Mouse (Mus musculus) kidney, embryonic 15.5 days (tissue): Measurements from ENCODE around the gene Tmem125. TPM values are rescaled to one million over a fixed set of nuclear protein-coding genes. Genes with fewer than 3 reads are reported as not detected.

ENCODE experiments used
- ATAC-seq: fragments of 200-750 bp; cut with Nextera tagmentation; replicated peaks from 2 replicates; pipeline ENCODE4 v1.8.0; 2017; ENCODE audit warnings: moderate TSS enrichment; ENCODE audit not compliant: low FRiP score
- H3K27ac ChIP-seq: fragments of 300-500 bp; sonication (generic); 2 replicates; pipeline ENCODE4 v1.5.1; 2015; ENCODE audit warnings: mild to moderate bottlenecking, inconsistent platforms
- H3K27me3 ChIP-seq: fragments of 300-500 bp; sonication (generic); 2 replicates; pipeline ENCODE4 v1.6.1; 2015; ENCODE audit warnings: inconsistent platforms
- H3K36me3 ChIP-seq: fragments of 300-500 bp; sonication (generic); 2 replicates; pipeline ENCODE4 v1.6.1; 2015; ENCODE audit warnings: inconsistent platforms
- H3K4me1 ChIP-seq: fragments of 300-500 bp; sonication (generic); 2 replicates; pipeline ENCODE4 v1.6.1; 2015; ENCODE audit warnings: inconsistent platforms
- H3K4me2 ChIP-seq: fragments of 300-500 bp; sonication (generic); 2 replicates; pipeline ENCODE4 v1.6.1; 2015; ENCODE audit warnings: moderate library complexity, mild to moderate bottlenecking, inconsistent platforms
- H3K4me3 ChIP-seq: fragments of 300-500 bp; sonication (generic); replicated peaks from 2 replicates; pipeline ENCODE4 v1.5.1; 2015; ENCODE audit warnings: mild to moderate bottlenecking, inconsistent platforms
- H3K9ac ChIP-seq: fragments of 300-500 bp; sonication (generic); 2 replicates; pipeline ENCODE4 v1.6.1; 2015; ENCODE audit warnings: mild to moderate bottlenecking, inconsistent platforms
- H3K9me3 ChIP-seq: fragments of 300-500 bp; sonication (generic); replicated peaks from 2 replicates; pipeline ENCODE4 v1.6.1; 2016; ENCODE audit warnings: inconsistent platforms
- WGBS: fragments of 180-500 bp; shearing (Covaris S2); methylation state at CpG from one replicate; pipeline ENCODE4 v1.1.7; 2015; ENCODE audit warnings: mixed read lengths; 5-methylcytosine and 5-hydroxymethylcytosine counted together
- polyA plus RNA-seq: library from polyadenylated mRNA; unstranded; fragments of >200 nt; fragmentation: Nextera tagmentation; extraction: Ambion mirVana; gene quantifications from 2 replicates; pipeline ENCODE4 v1.2.1, GENCODE M21; 2015

The Tmem125 gene
- polyA plus RNA-seq, 1 experiment from 2014 or later, result 6.7 TPM

DNA sequence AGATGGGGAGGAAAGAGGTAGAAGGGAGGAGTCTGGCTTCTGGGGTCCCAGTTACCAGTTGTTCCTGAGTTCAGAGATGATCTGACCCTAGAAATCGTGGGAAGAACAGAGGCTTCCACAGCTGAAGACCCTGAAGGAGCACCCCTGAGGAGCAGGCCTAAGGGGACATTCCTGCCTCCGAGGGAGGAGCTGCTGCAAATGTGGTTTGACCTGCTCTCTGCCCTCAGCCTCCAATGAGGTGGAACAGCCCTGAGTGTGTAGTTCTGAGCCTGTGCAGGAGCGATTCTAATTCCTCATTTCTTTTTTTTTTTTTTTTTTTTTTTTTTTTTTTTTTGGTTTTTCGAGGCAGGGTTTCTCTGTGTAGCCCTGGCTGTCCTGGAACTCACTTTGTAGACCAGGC, 10.7 kb downstream of the Tmem125 start:
- no peak overlapping the region for H3K4me2 ChIP-seq
- ATAC-seq, result peak; percentile 88
- 20% methylated on average over 3 of the region's 4 CpGs for WGBS
- H3K36me3 ChIP-seq, result no peaks in the 10 kb centered on the region
- no peaks in the 10 kb centered on the region for H3K9me3 ChIP-seq
- H3K9ac ChIP-seq, result no peak overlapping the region
- no peaks in the 10 kb centered on the region for H3K27me3 ChIP-seq
- H3K4me1 ChIP-seq, result peaks cover 39% of the 10 kb centered on the region
- peak overlapping the region; percentile 70 for H3K27ac ChIP-seq
- H3K4me3 ChIP-seq, result no peak overlapping the region

GRCm38 (mm10) chr4:118532663-118533062, 11.2 kb downstream of the Tmem125 start:
- peak overlapping the region; percentile 64 for H3K27ac ChIP-seq
- ATAC-seq, result no peak; the same call in 1 of the 2 replicates
- H3K9ac ChIP-seq, result no peak overlapping the region
- WGBS, result 60% methylated on average over 5 of the region's 5 CpGs
- H3K4me3 ChIP-seq, result no peak overlapping the region
- peaks cover 39% of the 10 kb centered on the region for H3K4me1 ChIP-seq
- H3K4me2 ChIP-seq, result no peak overlapping the region
- no peaks in the 10 kb centered on the region for H3K36me3 ChIP-seq
- no peaks in the 10 kb centered on the region for H3K9me3 ChIP-seq
- no peaks in the 10 kb centered on the region for H3K27me3 ChIP-seq

DNA sequence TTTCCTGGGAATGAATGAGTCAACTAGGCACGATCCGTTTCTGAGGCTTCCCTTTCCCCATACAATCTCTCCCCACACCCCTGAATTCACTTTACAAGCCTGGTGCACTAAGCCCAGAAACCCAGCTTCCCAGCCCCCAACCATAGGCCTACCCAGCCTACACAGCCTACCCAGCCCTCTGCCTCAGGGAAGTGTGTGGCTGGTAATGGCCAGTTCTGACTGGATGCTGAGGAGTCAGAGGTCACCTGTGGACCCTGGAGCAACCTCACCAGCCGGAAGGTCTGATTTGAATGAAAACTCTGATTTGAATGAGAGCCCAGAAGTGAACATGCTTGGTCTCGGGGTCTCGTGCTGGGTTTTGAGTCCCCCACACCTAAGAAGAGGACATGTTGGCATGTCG, 16.1 kb downstream of the Tmem125 start:
- Histone ChIP-seq H3K27ac (peak overlapping the region; percentile 74), H3K9ac (no peak overlapping the region), H3K4me2 (peak overlapping the region; percentile 46), H3K27me3 (no peaks in the 10 kb centered on the region), H3K36me3 (no peaks in the 10 kb centered on the region), H3K4me1 (peaks cover 23% of the 10 kb centered on the region), H3K9me3 (no peaks in the 10 kb centered on the region), H3K4me3 (peak overlapping the region; percentile 36)
- ATAC-seq, result 0 out of 2 replicates have a peak, but pooled peaks have one; percentile 44
- 77% methylated on average over 6 of the region's 6 CpGs for WGBS

GRCm38 (mm10) chr4:118527335-118527681, 16.5 kb downstream of the Tmem125 start:
- ATAC-seq, result no peak; the same call in 1 of the 2 replicates
- peak overlapping the region; percentile 74 for H3K27ac ChIP-seq

GRCm38 (mm10) chr4:118526408-118527334, 17.2 kb downstream of the Tmem125 start, which contains the start of gene 2610528J11Rik:
TSS of gene 2610528J11Rik (plus strand) at chr4:118526999.
- peak; percentile 69 for ATAC-seq
- Histone ChIP-seq H3K9ac (no peak within 1 kb of the TSS), H3K27ac (peak within 1 kb of the TSS; percentile 74), H3K27me3 (no peaks in the 10 kb centered on the region), H3K4me3 (peak within 1 kb of the TSS; percentile 36), H3K36me3 (no peaks in the 10 kb centered on the region), H3K9me3 (no peaks in the 10 kb centered on the region), H3K4me2 (peak within 1 kb of the TSS; percentile 46), H3K4me1 (peaks cover 15% of the 10 kb centered on the region)
- WGBS, result 46% methylated on average over 17 of the region's 17 CpGs

More at GRCm38 (mm10) chr4:118527335-118527681, 16.5 kb downstream of the Tmem125 start:
- Histone ChIP-seq H3K36me3 (no peaks in the 10 kb centered on the region), H3K9ac (no peak overlapping the region), H3K27me3 (no peaks in the 10 kb centered on the region), H3K4me2 (peak overlapping the region; percentile 46), H3K9me3 (no peaks in the 10 kb centered on the region), H3K4me3 (peak overlapping the region; percentile 36), H3K4me1 (peaks cover 19% of the 10 kb centered on the region)
- 39% methylated on average over 5 of the region's 5 CpGs for WGBS

DNA sequence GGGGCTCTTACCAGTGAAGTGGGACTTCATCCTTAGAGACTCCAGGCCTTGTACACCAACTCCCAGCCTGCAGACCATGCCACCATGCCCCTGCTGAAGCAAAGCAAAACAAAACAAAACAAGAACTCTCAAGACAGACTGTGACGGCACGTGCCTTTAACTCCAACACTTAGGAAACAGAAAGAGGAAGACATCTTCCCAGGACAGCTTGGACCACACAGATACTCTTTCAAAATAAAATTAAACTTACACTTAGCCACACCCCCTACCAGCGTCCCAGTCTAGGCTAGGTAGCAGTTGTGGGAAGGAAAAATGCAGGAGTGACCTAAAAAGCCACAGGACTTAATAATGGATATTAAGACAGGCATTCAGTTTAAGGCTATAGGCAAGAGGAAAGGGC, 18.1 kb downstream of the Tmem125 start:
- no peaks in the 10 kb centered on the region for H3K9me3 ChIP-seq
- no peaks in the 10 kb centered on the region for H3K36me3 ChIP-seq
- peaks cover 15% of the 10 kb centered on the region for H3K4me1 ChIP-seq
- no peak overlapping the region for H3K4me3 ChIP-seq
- no peaks in the 10 kb centered on the region for H3K27me3 ChIP-seq
- no peak overlapping the region for H3K9ac ChIP-seq
- no peak for ATAC-seq
- H3K4me2 ChIP-seq, result no peak overlapping the region
- 76% methylated on average over 3 of the region's 3 CpGs for WGBS
- no peak overlapping the region for H3K27ac ChIP-seq

DNA sequence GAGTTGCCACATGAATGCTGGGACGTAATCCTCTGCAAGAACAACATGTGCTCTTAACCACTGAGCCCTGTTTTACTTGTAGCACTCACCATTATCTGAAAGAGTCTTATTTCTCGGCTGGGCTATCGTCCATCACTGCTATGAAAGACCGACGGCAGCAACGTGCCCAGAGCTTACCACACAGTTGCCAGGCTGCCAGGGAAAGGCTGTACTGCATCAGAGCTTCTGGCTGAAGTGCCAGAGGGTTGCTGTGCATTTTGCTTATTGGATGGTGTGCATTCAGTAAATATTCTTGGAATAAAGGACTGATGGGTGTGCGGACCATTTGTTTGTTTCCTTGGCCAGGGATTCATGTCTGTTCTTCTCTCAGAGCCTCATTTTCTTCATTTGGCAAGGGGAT, 19.9 kb downstream of the Tmem125 start:
- Histone ChIP-seq H3K4me3 (no peak overlapping the region), H3K4me1 (peaks cover 15% of the 10 kb centered on the region), H3K27ac (no peak overlapping the region), H3K36me3 (no peaks in the 10 kb centered on the region), H3K4me2 (no peak overlapping the region), H3K9ac (0 out of 2 replicates have a peak overlapping the region, but pooled peaks have one; percentile 22), H3K9me3 (no peaks in the 10 kb centered on the region), H3K27me3 (no peaks in the 10 kb centered on the region)
- WGBS, result 75% methylated on average over 7 of the region's 7 CpGs
- ATAC-seq, result no peak

GRCm38 (mm10) chr4:118522248-118522647, 21.6 kb downstream of the Tmem125 start:
- no peak for ATAC-seq
- no peaks in the 10 kb centered on the region for H3K36me3 ChIP-seq
- peaks cover 5% of the 10 kb centered on the region; the same call in 1 of the 2 replicates for H3K27me3 ChIP-seq
- H3K9ac ChIP-seq, result no peak overlapping the region
- no peak overlapping the region for H3K4me2 ChIP-seq
- no peak overlapping the region for H3K4me3 ChIP-seq
- no peak overlapping the region for H3K27ac ChIP-seq
- H3K4me1 ChIP-seq, result peaks cover 15% of the 10 kb centered on the region
- no peaks in the 10 kb centered on the region for H3K9me3 ChIP-seq
- 84% methylated on average over 7 of the region's 7 CpGs for WGBS

DNA sequence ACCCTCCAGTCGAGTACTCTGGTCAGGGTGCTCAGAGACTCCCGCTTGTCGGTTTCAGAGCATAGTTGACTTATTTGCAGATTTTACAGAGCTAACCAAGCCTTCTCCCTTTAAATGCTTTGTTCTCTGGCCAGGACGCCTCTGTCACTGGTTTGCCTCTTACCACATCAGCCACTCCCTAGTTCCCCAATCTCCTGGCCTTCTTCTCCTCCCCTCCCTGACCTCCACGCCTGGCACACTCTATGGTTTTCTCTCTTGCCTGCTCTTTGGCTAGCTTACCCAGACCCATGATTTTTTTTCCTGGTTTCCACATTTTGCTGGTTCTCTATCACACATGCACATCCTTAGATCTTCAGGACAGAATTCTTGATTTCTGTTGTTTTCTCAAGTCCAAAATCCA, 25.6 kb downstream of the Tmem125 start:
- ATAC-seq, result no peak
- WGBS, result 73% methylated on average over 5 of the region's 5 CpGs
- Histone ChIP-seq H3K9ac (no peak overlapping the region), H3K9me3 (no peaks in the 10 kb centered on the region), H3K4me3 (no peak overlapping the region), H3K27me3 (peaks cover 5% of the 10 kb centered on the region; the same call in 1 of the 2 replicates), H3K27ac (no peak overlapping the region), H3K36me3 (no peaks in the 10 kb centered on the region), H3K4me1 (peaks cover 12% of the 10 kb centered on the region), H3K4me2 (no peak overlapping the region)

DNA sequence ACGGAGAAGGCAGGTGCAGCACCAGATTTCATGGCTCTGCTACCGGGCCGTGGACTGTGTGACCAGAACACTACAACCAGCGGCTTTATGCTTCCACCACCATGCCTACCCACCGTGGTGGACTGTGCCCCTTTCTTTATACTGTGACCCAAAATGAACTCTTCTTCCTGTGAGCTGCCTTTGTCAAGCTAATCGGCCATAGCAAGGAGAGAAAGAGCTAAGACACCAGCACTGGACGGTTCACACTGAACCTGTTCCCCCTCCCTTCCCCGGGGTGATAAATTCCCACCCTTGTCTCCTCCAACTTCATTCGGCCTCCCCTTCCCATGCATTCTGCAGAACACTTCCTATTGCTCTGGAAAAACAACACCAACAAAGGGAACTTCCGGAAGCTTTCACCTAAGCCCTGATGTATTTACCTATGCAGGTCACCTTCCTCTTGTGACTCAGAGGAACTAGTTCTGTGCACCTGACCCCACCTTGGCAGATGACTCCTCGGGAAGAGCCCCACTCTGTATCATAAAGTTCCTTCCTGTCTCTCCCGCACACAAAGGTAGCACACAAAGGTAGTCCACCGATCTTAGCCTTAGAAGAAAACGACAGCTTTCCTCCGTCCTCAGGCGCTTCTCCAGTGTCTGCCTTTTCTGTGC, 26.2 kb downstream of the Tmem125 start:
- Histone ChIP-seq H3K9me3 (no peaks in the 10 kb centered on the region), H3K4me2 (0 out of 2 replicates have a peak overlapping the region, but pooled peaks have one; percentile 5), H3K36me3 (no peaks in the 10 kb centered on the region), H3K9ac (no peak overlapping the region), H3K4me1 (peaks cover 12% of the 10 kb centered on the region), H3K27ac (no peak overlapping the region), H3K4me3 (no peak overlapping the region), H3K27me3 (peaks cover 5% of the 10 kb centered on the region; the same call in 1 of the 2 replicates)
- 40% methylated on average over 16 of the region's 16 CpGs for WGBS
- ATAC-seq, result 0 out of 2 replicates have a peak, but pooled peaks have one; percentile 36

DNA sequence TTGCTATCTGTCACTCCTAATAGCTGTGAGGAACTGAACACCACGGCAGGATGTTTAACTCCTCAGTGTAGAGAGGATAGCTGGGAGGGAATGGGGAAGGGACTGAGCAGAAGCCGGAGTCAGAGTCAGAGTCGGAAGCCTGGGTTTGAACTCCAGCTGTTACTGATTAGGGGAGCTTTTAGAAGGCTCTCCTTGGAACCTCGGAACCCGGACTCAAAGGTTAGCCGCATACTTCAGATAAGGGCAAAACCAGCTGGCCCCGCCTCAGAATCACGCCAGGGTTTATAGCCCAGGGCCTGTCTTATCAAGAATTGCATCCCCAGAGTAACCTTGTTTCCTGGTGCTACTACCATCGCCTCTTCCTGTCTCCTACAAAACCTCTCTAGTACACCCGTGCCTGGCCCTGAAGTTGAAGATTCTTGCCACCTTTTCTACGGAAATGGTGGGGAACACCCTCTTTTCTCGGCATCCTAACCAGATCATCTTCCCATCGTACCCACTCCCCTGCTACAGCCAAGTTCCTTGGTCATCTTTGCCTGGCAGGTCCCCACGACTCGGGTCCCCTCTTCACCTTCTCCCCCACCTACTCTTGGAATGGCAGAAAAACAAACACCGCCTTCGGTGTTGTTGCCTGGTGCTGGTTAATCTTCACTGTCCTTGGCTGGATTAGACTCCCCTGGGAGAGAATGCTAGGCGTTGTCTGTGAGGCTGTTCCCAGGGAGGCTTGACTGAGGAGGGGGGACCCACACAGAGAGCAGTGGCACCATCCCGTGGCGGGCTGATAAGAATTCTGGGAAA, 26.9 kb downstream of the Tmem125 start:
- peak; percentile 46; the same call in 1 of the 2 replicates for ATAC-seq
- WGBS, result 26% methylated on average over 20 of the region's 20 CpGs
- H3K27ac ChIP-seq, result no peak overlapping the region
- H3K4me2 ChIP-seq, result 0 out of 2 replicates have a peak overlapping the region, but pooled peaks have one; percentile 5
- H3K9me3 ChIP-seq, result no peaks in the 10 kb centered on the region
- H3K9ac ChIP-seq, result no peak overlapping the region
- peaks cover 12% of the 10 kb centered on the region for H3K4me1 ChIP-seq
- no peaks in the 10 kb centered on the region for H3K36me3 ChIP-seq
- H3K27me3 ChIP-seq, result peaks cover 5% of the 10 kb centered on the region; the same call in 1 of the 2 replicates
- no peak overlapping the region for H3K4me3 ChIP-seq
